Mouse (Mus musculus) embryo, embryonic 11 days (tissue): ENCODE measurements around the gene Tmem141.

Source experiments
- DNase-seq: peaks from one replicate; pipeline ENCODE4 v3.0.0-alpha.2; 2015

Tmem141 gene

GRCm38 (mm10) chr2:25621229-25622200 lies at the start of gene Tmem141:
Tmem141 (minus strand) TSS chr2:25622005.
- peak; percentile 91 for DNase-seq

GRCm38 (mm10) chr2:25666516-25666915 lies 44.7 kb upstream of the Tmem141 start:
- DNase-seq: no peak

GRCm38 (mm10) chr2:25664125-25664524 lies 42.3 kb upstream of the Tmem141 start:
- DNase-seq: no peak

GRCm38 (mm10) chr2:25663511-25663910 lies 41.7 kb upstream of the Tmem141 start:
- DNase-seq: peak; percentile 47

- no peak for DNase-seq
Observed at GRCm38 (mm10) chr2:25661245-25661970, 39.6 kb upstream of the Tmem141 start.

GRCm38 (mm10) chr2:25660279-25660678 lies 38.5 kb upstream of the Tmem141 start:
- no peak for DNase-seq

- no peak for DNase-seq
Observed at GRCm38 (mm10) chr2:25657652-25658051, 35.8 kb upstream of the Tmem141 start, which contains the start of gene Lcn5. Lcn5 (plus strand) TSS chr2:25657952.

GRCm38 (mm10) chr2:25657246-25657645 lies 35.4 kb upstream of the Tmem141 start:
- no peak for DNase-seq

- DNase-seq: no peak
Observed at GRCm38 (mm10) chr2:25656691-25657090, 34.9 kb upstream of the Tmem141 start.

GRCm38 (mm10) chr2:25654502-25654901 lies 32.7 kb upstream of the Tmem141 start:
- peak; percentile 4 for DNase-seq

GRCm38 (mm10) chr2:25652902-25653301 lies 31.1 kb upstream of the Tmem141 start, which contains the start of gene Lcn8:
Lcn8 (plus strand) TSS chr2:25653120.
- no peak for DNase-seq

GRCm38 (mm10) chr2:25639890-25640289 lies 18.1 kb upstream of the Tmem141 start:
- peak; percentile 68 for DNase-seq

GRCm38 (mm10) chr2:25634046-25634445 lies 12.2 kb upstream of the Tmem141 start:
- DNase-seq: no peak

GRCm38 (mm10) chr2:25633616-25634015 lies 11.8 kb upstream of the Tmem141 start:
- DNase-seq: no peak

GRCm38 (mm10) chr2:25628738-25629137 lies 6.9 kb upstream of the Tmem141 start:
- no peak for DNase-seq

GRCm38 (mm10) chr2:25627811-25628210 lies 6.0 kb upstream of the Tmem141 start, which contains the start of gene Fcna:
Fcna (minus strand) TSS chr2:25628030.
- DNase-seq: no peak

- DNase-seq: no peak
Observed at GRCm38 (mm10) chr2:25625986-25626385, 4.2 kb upstream of the Tmem141 start.

- no peak for DNase-seq
Observed at GRCm38 (mm10) chr2:25620852-25621228, 965 bp downstream of the Tmem141 start.

GRCm38 (mm10) chr2:25620386-25620785 lies 1.4 kb downstream of the Tmem141 start:
- no peak for DNase-seq

- no peak for DNase-seq
Observed at GRCm38 (mm10) chr2:25617578-25617977, 4.2 kb downstream of the Tmem141 start, which contains the start of gene Ccdc183. Ccdc183 (minus strand) TSS chr2:25617678.

GRCm38 (mm10) chr2:25616398-25616797 lies 5.4 kb downstream of the Tmem141 start:
- no peak for DNase-seq

GRCm38 (mm10) chr2:25608671-25609070 lies 13.1 kb downstream of the Tmem141 start:
- DNase-seq: no peak
